Mouse (Mus musculus): Measurements from ENCODE around the gene Hnf1b.

GRCm38 (mm10) chr11:83905756-83906155, 55.9 kb downstream of the Hnf1b start:
- no peak for TF ChIP-seq CTCF (IDR thresholded peaks at IDR 0.05; ENCODE audit: insufficient read depth, low read length)
- TF ChIP-seq POLR2A (IDR thresholded peaks at IDR 0.05; ENCODE audit: borderline replicate concordance, extremely low read depth, low read depth, low read length): no peak

All from lung, adult 2 months (tissue).